Mouse (Mus musculus) MEL (cell line): Measurements from ENCODE around the gene Galnt3. TPM values are rescaled to one million over a fixed set of nuclear protein-coding genes. Genes with fewer than 3 reads are reported as not detected.

ENCODE experiments used
- DNase-seq: peaks from one replicate; pipeline ENCODE4 v3.0.0; 2011; ENCODE audit warnings: low read depth, low spot score
- H3K27ac ChIP-seq: 2 replicates; pipeline ENCODE4 v1.5.1; 2012; ENCODE audit warnings: low read depth, mild to moderate bottlenecking, control low read depth, low read length, moderate library complexity; ENCODE audit not compliant: control insufficient read depth
- H3K27me3 ChIP-seq, 2 experiments: fragments of 150-350 bp in 1 of 2; sonication (generic) in 1 of 2; 2 replicates each; pipeline ENCODE4 v1.6.1; 2012; ENCODE audit warnings: low read length in 2 of 2, mild to moderate bottlenecking in 2 of 2, improper control_type of control experiment in 1 of 2, moderate library complexity in 1 of 2; ENCODE audit not compliant: insufficient read depth in 2 of 2, control insufficient read depth in 1 of 2
- H3K36me3 ChIP-seq, 2 experiments: 2 replicates each; pipeline ENCODE4 v1.6.1; 2012 to 2014; ENCODE audit warnings: low read length in 2 of 2, improper control_type of control experiment in 1 of 2, inconsistent platforms in 1 of 2, mild to moderate bottlenecking in 1 of 2; ENCODE audit not compliant: insufficient read depth in 2 of 2, control insufficient read depth in 1 of 2
- H3K4me1 ChIP-seq, 2 experiments: fragments of 150-350 bp in 1 of 2; sonication (generic) in 1 of 2; 2 replicates each; pipeline ENCODE4 v1.6.1; 2012; ENCODE audit warnings: low read length in 2 of 2, improper control_type of control experiment in 1 of 2, mild to moderate bottlenecking in 1 of 2; ENCODE audit not compliant: insufficient read depth in 2 of 2, control insufficient read depth in 1 of 2
- H3K4me3 ChIP-seq, 2 experiments: fragments of 150-350 bp in 1 of 2; sonication (generic) in 1 of 2; 2 replicates each; pipeline ENCODE4 v1.5.1; 2012; ENCODE audit warnings: low read depth in 2 of 2, low read length in 2 of 2, mild to moderate bottlenecking in 2 of 2, moderate library complexity in 2 of 2, control low read depth in 1 of 2, improper control_type of control experiment in 1 of 2; ENCODE audit not compliant: control insufficient read depth in 1 of 2, insufficient read depth in 1 of 2
- H3K79me2 ChIP-seq: 2 replicates; pipeline ENCODE4 v1.6.1; 2012; ENCODE audit warnings: mild to moderate bottlenecking, low read length, moderate library complexity; ENCODE audit not compliant: control insufficient read depth, poor library complexity, insufficient read depth
- H3K9ac ChIP-seq: 2 replicates; pipeline ENCODE4 v1.6.1; 2012; ENCODE audit warnings: low read depth, mild to moderate bottlenecking, control low read depth, low read length, moderate library complexity; ENCODE audit not compliant: control insufficient read depth, poor library complexity, severe bottlenecking
- H3K9me3 ChIP-seq: fragments of 150-350 bp; sonication (generic); replicated peaks from 2 replicates; pipeline ENCODE4 v1.6.1; 2012; ENCODE audit warnings: mild to moderate bottlenecking, low read length, improper control_type of control experiment, moderate library complexity; ENCODE audit not compliant: insufficient read depth
- BHLHE40 ChIP-seq: IDR thresholded peaks from 2 replicates; pipeline ENCODE4 v1.6.1; 2012; ENCODE audit warnings: low read depth, mild to moderate bottlenecking, inconsistent platforms, low read length, improper control_type of control experiment, borderline replicate concordance
- CHD1 ChIP-seq: IDR thresholded peaks from 2 replicates; pipeline ENCODE4 v1.6.1; 2012; ENCODE audit warnings: low read depth, mild to moderate bottlenecking, inconsistent platforms, low read length, improper control_type of control experiment
- CHD2 ChIP-seq: IDR thresholded peaks from 2 replicates; pipeline ENCODE4 v1.6.1; 2011; ENCODE audit warnings: low read length, improper control_type of control experiment
- CTCF ChIP-seq, 3 experiments: IDR thresholded peaks in 2 of 3; conservative IDR thresholded peaks in 1 of 3; 2 replicates each; pipeline ENCODE4 v1.5.1; 2011 to 2012; ENCODE audit warnings: low read length in 3 of 3, low read depth in 2 of 3, mild to moderate bottlenecking in 2 of 3, improper control_type of control experiment in 1 of 3, inconsistent platforms in 1 of 3, mixed read lengths in 1 of 3, moderate library complexity in 1 of 3; ENCODE audit not compliant: control insufficient read depth in 1 of 3, insufficient read depth in 1 of 3, poor library complexity in 1 of 3, severe bottlenecking in 1 of 3
- EP300 ChIP-seq, 2 experiments: IDR thresholded peaks; 2 replicates each; pipeline ENCODE4 v1.6.1; 2011; ENCODE audit warnings: improper control_type of control experiment in 2 of 2, low read length in 2 of 2, low read depth in 1 of 2, mild to moderate bottlenecking in 1 of 2
- ETS1 ChIP-seq: IDR thresholded peaks from 2 replicates; pipeline ENCODE4 v1.6.1; 2012; ENCODE audit warnings: low read depth, mild to moderate bottlenecking, inconsistent platforms, low read length, improper control_type of control experiment, moderate library complexity
- GABPA ChIP-seq: IDR thresholded peaks from 2 replicates; pipeline ENCODE4 v1.6.1; 2012; ENCODE audit warnings: low read depth, mild to moderate bottlenecking, inconsistent platforms, low read length, improper control_type of control experiment, moderate library complexity
- KAT2A ChIP-seq: conservative IDR thresholded peaks from 2 replicates; pipeline ENCODE4 v1.6.1; 2012; ENCODE audit warnings: low read depth, low read length, improper control_type of control experiment, inconsistent platforms
- MAFK ChIP-seq: IDR thresholded peaks from 2 replicates; pipeline ENCODE4 v1.6.1; 2011; ENCODE audit warnings: low read depth, mild to moderate bottlenecking, low read length, improper control_type of control experiment, borderline replicate concordance
- MAX ChIP-seq: IDR thresholded peaks from 2 replicates; pipeline ENCODE4 v1.6.1; 2011; ENCODE audit warnings: low read length, improper control_type of control experiment
- MXI1 ChIP-seq: IDR thresholded peaks from 2 replicates; pipeline ENCODE4 v1.6.1; 2011; ENCODE audit warnings: mild to moderate bottlenecking, low read depth, low read length, improper control_type of control experiment
- NRF1 ChIP-seq: IDR thresholded peaks from 2 replicates; pipeline ENCODE4 v1.6.1; 2014; ENCODE audit warnings: low read depth, mild to moderate bottlenecking, inconsistent platforms, low read length, improper control_type of control experiment, moderate library complexity; ENCODE audit not compliant: poor library complexity, insufficient read depth, severe bottlenecking
- POLR2A ChIP-seq, 2 experiments: IDR thresholded peaks; 2 replicates each; pipeline ENCODE4 v1.6.1; 2011 to 2012; ENCODE audit warnings: low read length in 2 of 2, mild to moderate bottlenecking in 2 of 2, control low read depth in 1 of 2, improper control_type of control experiment in 1 of 2, low read depth in 1 of 2, moderate library complexity in 1 of 2; ENCODE audit not compliant: control insufficient read depth in 1 of 2, insufficient read depth in 1 of 2, poor library complexity in 1 of 2
- POLR2AphosphoS2 ChIP-seq: IDR thresholded peaks from 2 replicates; pipeline ENCODE4 v1.6.1; 2011; ENCODE audit warnings: low read length, improper control_type of control experiment
- POLR2AphosphoS5 ChIP-seq: IDR thresholded peaks from 2 replicates; pipeline ENCODE4 v1.6.1; 2012; ENCODE audit warnings: low read depth, borderline replicate concordance, mild to moderate bottlenecking, inconsistent platforms, low read length, moderate library complexity, mixed read lengths
- SIN3A ChIP-seq: IDR thresholded peaks from 2 replicates; pipeline ENCODE4 v1.6.1; 2012; ENCODE audit warnings: low read length, improper control_type of control experiment, inconsistent platforms
- SMC3 ChIP-seq: IDR thresholded peaks from 2 replicates; pipeline ENCODE4 v1.6.1; 2011; ENCODE audit warnings: low read depth, low read length, improper control_type of control experiment
- TAL1 ChIP-seq: IDR thresholded peaks from 2 replicates; pipeline ENCODE4 v1.6.1; 2012; ENCODE audit warnings: mild to moderate bottlenecking, inconsistent platforms, low read length, moderate library complexity, mixed read lengths
- TCF12 ChIP-seq: IDR thresholded peaks from 2 replicates; pipeline ENCODE4 v1.6.1; 2014; ENCODE audit warnings: low read depth, mild to moderate bottlenecking, inconsistent platforms, low read length, improper control_type of control experiment, moderate library complexity
- USF1 ChIP-seq: IDR thresholded peaks from 2 replicates; pipeline ENCODE4 v1.6.1; 2014; ENCODE audit warnings: low read depth, mild to moderate bottlenecking, inconsistent platforms, low read length, improper control_type of control experiment, moderate library complexity
- ZKSCAN1 ChIP-seq: IDR thresholded peaks from 2 replicates; pipeline ENCODE4 v1.6.1; 2012; ENCODE audit warnings: low read depth, mild to moderate bottlenecking, inconsistent platforms, low read length, improper control_type of control experiment, moderate library complexity
- polyA plus RNA-seq, 2 experiments: library from polyadenylated mRNA; stranded (reverse) in 1 of 2; unstranded in 1 of 2; fragments of >175 nt in 1 of 2; fragments of >200 nt in 1 of 2; gene quantifications; 2 replicates each; pipeline versions ENCODE4 v1.2.1 to v1.2.4; 2012; ENCODE audit warnings: low replicate concordance in 2 of 2, low read depth in 1 of 2; ENCODE audit not compliant: insufficient read length in 2 of 2, insufficient read depth in 1 of 2, missing spikeins in 1 of 2
- total RNA-seq: library from RNA; depleted of rRNA; stranded (reverse); fragments of 300-350 nt; gene quantifications from 2 replicates; pipeline ENCODE4 v1.2.3, GENCODE M21; 2012

Gene Galnt3
- total and polyA plus RNA-seq, 3 experiments, result not detected

GRCm38 (mm10) chr2:66080731-66081130 lies 44.1 kb downstream of the Galnt3 start (continued):
- TF ChIP-seq CTCF (IDR thresholded peaks at IDR 0.05 in 2 of 3, conservative IDR thresholded peaks at IDR 0.05 in 1 of 3; ENCODE audit: control insufficient read depth in 1 of 3, insufficient read depth in 1 of 3, low read depth in 2 of 3, low read length in 3 of 3, poor library complexity in 1 of 3, severe bottlenecking in 1 of 3), result no peak
- no peak for TF ChIP-seq TAL1
- no peak for TF ChIP-seq SIN3A
- TF ChIP-seq, all 39 proteins: peak for 0

GRCm38 (mm10) chr2:66069454-66069853 lies 55.3 kb downstream of the Galnt3 start:
- no peak for DNase-seq
- no peak overlapping the region for H3K4me3 ChIP-seq
- H3K27ac ChIP-seq, result no peak overlapping the region
- no peaks in the 10 kb centered on the region for H3K27me3 ChIP-seq
- H3K9ac ChIP-seq, result no peak overlapping the region
- no peaks in the 10 kb centered on the region for H3K79me2 ChIP-seq
- H3K36me3 ChIP-seq, result no peaks in the 10 kb centered on the region
- H3K9me3 ChIP-seq, result no peaks in the 10 kb centered on the region
- no peaks in the 10 kb centered on the region for H3K4me1 ChIP-seq
- no peak for TF ChIP-seq SMC3
- no peak for TF ChIP-seq CTCF (IDR thresholded peaks at IDR 0.05 in 2 of 3, conservative IDR thresholded peaks at IDR 0.05 in 1 of 3; ENCODE audit: control insufficient read depth in 1 of 3, insufficient read depth in 1 of 3, low read depth in 2 of 3, low read length in 3 of 3, poor library complexity in 1 of 3, severe bottlenecking in 1 of 3)
- TF ChIP-seq BHLHE40, result no peak
- TF ChIP-seq KAT2A, result no peak
- TF ChIP-seq ETS1, result no peak
- no peak for TF ChIP-seq POLR2A (IDR thresholded peaks at IDR 0.05; ENCODE audit: control insufficient read depth in 1 of 2, insufficient read depth in 1 of 2, low read depth in 1 of 2, low read length in 2 of 2, poor library complexity in 1 of 2)
- TF ChIP-seq POLR2AphosphoS2, result no peak
- no peak for TF ChIP-seq USF1
- TF ChIP-seq GABPA, result no peak
- TF ChIP-seq CHD1, result no peak
- TF ChIP-seq POLR2AphosphoS5, result no peak
- no peak for TF ChIP-seq TAL1
- TF ChIP-seq NRF1, result no peak
- no peak for TF ChIP-seq EP300 (IDR thresholded peaks at IDR 0.05; ENCODE audit: low read depth in 1 of 2, low read length in 2 of 2)
- no peak for TF ChIP-seq CHD2
- TF ChIP-seq MAFK, result no peak
- TF ChIP-seq TCF12, result no peak
- no peak for TF ChIP-seq SIN3A

DNA sequence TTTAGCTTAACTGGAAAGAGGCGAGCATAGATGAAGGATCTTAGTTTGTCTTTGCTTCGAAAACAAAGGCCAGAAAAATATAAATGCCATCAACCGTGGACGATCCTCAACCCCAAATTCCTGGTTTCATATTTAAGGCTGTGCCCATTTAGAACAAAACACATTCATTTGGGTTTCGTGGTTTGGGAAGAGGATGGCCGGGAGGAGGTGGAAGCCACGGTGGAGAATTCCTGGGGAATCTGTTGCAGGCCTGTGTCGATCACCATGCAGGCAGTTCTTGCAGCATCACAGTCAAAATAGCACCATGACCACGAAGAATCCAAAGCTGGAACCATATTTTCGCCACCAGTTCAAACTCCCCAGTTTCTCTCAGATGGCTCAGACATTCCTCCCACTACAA lies 61.5 kb downstream of the Galnt3 start:
- no peaks in the 10 kb centered on the region for H3K9me3 ChIP-seq
- no peak overlapping the region for H3K9ac ChIP-seq
- no peak overlapping the region for H3K4me3 ChIP-seq
- H3K79me2 ChIP-seq, result no peaks in the 10 kb centered on the region
- DNase-seq, result no peak
- H3K4me1 ChIP-seq, result no peaks in the 10 kb centered on the region
- no peak for TF ChIP-seq ZKSCAN1
- TF ChIP-seq SMC3, result no peak
- TF ChIP-seq CTCF (IDR thresholded peaks at IDR 0.05 in 2 of 3, conservative IDR thresholded peaks at IDR 0.05 in 1 of 3; ENCODE audit: control insufficient read depth in 1 of 3, insufficient read depth in 1 of 3, low read depth in 2 of 3, low read length in 3 of 3, poor library complexity in 1 of 3, severe bottlenecking in 1 of 3), result no peak
- no peak for TF ChIP-seq USF1
- no peak for TF ChIP-seq MXI1
- TF ChIP-seq KAT2A, result no peak
- no peak for TF ChIP-seq MAX
- TF ChIP-seq POLR2AphosphoS5, result no peak
- no peak for TF ChIP-seq TAL1
- H3K27ac ChIP-seq, result no peak overlapping the region
- H3K36me3 ChIP-seq, result no peaks in the 10 kb centered on the region
- no peaks in the 10 kb centered on the region for H3K27me3 ChIP-seq
